Mouse (Mus musculus): ENCODE data around the gene Krt33b.

The Krt33b gene

DNA sequence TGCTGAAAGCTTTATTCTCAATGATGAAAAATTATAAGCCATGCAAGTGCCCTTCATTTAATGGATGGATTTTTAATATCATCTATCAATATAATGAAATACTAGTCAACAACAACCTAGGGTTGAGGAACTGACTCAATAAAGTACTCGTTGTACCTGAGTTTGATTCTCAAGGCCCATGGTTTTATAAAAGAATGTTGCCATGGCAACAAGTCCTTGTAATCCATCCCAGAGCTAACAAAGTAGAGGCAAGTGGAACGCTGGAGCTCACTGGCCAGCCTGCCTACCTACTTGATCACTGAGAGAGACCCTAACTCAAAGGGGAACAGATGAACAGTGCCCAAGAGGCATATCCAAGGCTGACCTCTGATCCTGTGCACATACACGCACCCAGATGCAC, 39.1 kb downstream of the Krt33b start:
- DNase-seq: no peak

- no peak for DNase-seq
Observed at GRCm38 (mm10) chr11:99989881-99990405, 39.7 kb downstream of the Krt33b start.

DNA sequence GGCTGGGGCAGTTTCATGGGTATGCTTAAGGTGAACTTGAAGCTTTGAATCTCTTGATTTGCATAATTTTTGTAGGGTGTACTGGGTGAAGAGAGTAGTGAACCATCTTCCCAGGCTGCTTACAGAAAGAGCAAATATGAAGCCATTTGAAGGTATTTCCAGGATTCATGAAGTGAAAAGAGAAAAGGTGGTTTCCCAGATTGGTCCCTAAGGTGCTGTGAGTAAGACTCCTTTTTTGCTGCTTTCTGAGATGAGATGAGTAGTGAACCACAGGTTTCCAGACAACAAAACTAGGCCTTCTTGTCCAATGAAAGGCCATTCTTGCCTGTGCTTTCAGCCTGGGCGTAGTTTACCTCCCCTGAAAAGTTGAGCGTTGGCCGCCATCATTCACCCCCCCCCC, 41.1 kb downstream of the Krt33b start:
- no peak for DNase-seq

DNA sequence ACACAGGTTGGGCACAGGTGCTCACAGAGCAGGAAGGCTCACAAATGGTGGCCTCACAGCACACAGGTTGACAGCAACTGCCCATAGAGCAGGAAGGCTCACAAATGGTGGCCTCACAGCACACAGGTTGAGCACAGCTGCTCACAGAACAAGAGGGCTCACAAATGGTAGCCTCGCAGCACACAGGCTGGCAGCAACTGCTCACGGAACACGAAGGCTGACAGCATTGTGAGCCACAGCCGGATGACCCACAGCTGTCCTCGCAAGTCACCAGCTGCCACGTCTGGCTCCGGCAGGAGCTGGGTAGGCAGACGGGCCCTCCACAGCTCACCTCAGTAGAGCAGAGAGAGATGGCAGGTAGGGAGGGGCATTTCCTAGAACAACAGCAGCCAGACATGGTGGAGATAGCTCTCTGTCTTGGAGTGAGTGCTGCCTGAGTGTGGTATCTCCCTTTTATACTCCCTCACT, 43.5 kb downstream of the Krt33b start, which contains the start of gene Krtap16-1:
Krtap16-1 (minus strand) TSS at position 418 of the 468 bp plus-strand sequence.
- DNase-seq: no peak

DNA sequence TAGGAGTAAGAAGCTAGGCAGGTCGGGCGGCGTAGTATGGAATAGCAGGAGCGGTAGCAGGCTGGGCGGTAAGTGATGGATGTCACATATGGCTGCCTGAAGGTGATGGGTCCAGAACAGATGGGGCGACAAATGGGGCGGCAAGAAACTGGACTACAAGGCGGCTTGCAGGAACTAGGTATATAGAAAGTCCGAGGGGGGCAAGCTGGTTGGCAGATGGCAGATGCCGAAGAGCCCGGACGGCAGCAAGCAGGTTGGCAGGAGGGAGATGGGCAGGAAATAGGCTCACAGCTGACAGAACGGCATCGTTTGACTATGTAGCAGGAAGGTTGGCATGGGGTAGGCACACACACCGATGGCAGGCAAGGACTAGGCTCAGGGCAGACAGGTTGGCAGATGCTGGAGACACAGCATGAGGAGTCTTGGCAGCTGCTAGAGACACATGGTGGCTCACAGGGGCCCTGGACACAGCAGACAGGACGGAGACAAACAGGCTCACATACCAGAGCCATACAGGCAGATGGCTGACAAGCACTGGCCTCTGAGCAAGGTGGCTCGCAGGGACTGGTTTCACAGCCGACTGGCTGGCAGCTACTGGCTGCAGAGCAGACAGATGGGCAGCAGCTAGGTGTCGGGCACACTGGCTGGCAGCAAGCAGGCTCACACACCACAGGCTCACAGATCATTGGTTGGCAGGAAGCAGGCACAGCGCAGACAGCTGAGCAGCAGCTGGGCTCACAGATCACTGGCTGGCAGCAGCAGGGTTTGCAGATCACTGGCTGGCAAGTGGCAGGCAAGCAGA, 44.2 kb downstream of the Krt33b start:
- peak; percentile 68 for DNase-seq

GRCm38 (mm10) chr11:99983442-99983841, 46.2 kb downstream of the Krt33b start:
- no peak for DNase-seq

- DNase-seq: no peak
Observed at GRCm38 (mm10) chr11:99982731-99983130, 46.9 kb downstream of the Krt33b start.

DNA sequence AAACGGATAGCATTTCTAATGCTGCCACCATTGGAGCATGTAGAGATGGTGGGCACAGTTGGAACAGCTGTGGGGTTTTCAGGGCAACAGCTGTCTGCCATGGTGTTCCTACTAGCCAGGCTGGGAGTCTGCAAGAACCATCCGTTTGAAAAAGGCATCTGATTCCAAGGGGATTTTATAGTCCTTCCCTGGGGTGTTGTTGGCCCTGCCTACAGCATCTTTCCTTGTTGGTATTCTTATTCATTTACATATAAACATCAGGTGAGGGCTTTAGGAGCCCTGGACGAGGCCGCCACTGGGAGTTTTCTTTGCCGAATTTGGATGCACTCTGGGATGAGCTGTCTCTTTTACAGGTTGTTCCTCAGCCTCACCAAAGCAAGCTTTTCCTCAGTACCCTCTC, 50.7 kb downstream of the Krt33b start, which contains the start of gene Krtap29-1:
Krtap29-1 (minus strand) TSS at position 101 of the 400 bp plus-strand sequence.
- DNase-seq: no peak
